Mouse (Mus musculus) stomach, postnatal 0 days (tissue): ENCODE results near the gene March7.

Experiments
- CTCF ChIP-seq: IDR thresholded peaks from 2 replicates; pipeline ENCODE4 v1.5.1; 2016; ENCODE audit warnings: antibody characterized with exemption, low read depth, mild to moderate bottlenecking, moderate library complexity
- EP300 ChIP-seq: optimal IDR thresholded peaks from 2 replicates; pipeline ENCODE3; 2016; ENCODE audit warnings: antibody characterized with exemption

GRCm38 (mm10) chr2:60214683-60215082 lies 5.0 kb downstream of the March7 start:
- TF ChIP-seq EP300 (no peak), CTCF (no peak)
